Mouse (Mus musculus) naive thymus-derived CD4-positive, alpha-beta T cell, adult 2 months (primary cell): Measurements from ENCODE around the gene Cbx1.
"Not testable (repeated sequence)": the region's sequence is repeated elsewhere in the genome, so short reads cannot be mapped to it uniquely, and the experiment has no call there.

Experiments used
- DNase-seq: peaks from one replicate; pipeline ENCODE4 v3.0.0-alpha.2; 2011; ENCODE audit warnings: low read depth

Gene Cbx1

GRCm38 (mm10) chr11:96775665-96776064, 13.3 kb upstream of the Cbx1 start:
- no peak for DNase-seq

- no peak for DNase-seq
These were observed 12.9 kb upstream of the Cbx1 start for GRCm38 (mm10) chr11:96776068-96776467.

DNA sequence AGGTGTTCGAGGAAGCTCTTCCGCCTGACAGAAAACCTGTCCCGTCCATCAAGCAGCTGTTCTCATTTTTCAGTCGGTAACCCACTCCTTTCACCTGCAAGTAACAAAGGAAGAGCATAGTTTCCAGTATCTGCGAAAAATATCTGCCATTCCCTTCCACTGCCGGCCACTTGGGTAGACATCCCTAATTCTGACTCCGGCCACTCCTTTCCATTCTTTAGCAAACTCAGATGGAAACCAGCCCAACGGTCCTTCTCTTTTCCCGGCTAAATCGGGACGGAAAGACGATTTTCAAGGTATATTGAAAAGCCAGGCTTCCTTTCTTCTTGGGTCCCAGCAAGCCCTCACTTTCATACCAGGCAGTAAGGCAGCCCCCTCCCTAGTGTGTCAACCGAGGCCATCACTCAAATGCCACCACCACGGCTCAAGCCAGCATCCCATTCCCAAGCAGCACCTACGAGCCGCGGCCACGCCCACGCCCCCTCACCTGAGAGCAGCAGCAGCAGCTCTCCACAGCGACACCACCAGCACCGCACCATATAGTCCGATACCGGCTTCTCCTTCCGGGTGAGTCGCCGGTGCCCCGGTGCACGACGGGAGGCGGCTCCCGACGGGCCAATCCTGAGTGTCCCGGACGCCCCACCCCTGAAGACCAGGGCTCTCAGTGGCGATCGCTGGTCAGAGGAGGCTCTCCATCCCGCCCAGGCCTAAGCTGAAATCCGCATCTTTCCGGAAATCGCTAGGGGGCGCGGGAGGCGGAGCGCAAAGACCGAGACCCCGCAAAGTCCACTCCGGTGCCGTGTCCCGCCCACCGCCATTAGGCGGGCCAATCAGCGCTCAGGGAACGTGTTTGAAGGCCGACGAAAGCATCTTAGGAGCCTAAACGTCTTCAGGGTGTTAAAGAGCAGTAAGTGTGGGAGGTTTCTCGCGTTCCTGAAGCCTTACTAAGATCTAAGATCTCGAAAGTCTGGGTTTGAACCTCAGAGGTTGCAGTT, 11.7 kb upstream of the Cbx1 start, which contains the start of gene Snx11:
TSS of gene Snx11 (minus strand) at position 592 of the 995 bp plus-strand sequence.
- DNase-seq = peak; percentile 96

DNA sequence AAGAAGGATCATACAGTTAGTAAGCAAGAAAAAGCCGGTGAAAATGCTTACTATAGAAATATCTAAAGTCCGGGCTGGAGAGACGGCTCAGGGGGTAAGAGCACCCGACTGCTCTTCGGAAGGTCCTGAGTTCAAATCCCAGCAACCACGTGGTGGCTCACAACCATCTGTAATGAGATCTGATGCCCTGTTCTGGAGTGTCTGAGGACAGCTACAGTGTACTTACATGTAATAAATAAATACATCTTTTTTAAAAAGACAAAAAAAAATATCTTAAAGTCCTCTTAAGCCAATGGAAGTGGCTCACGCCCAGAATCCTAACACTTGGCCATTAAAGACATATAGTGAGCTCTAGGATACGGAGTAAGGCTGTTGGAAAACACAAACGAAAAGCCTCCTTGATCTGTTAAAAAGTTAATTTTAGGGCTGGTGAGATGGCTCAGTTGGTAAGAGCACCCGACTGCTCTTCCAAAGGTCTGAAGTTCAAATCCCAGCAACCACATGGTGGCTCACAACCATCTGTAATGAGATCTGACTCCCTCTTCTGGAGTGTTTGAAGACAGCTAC, 10.8 kb upstream of the Cbx1 start:
- not testable (repeated sequence) for DNase-seq

GRCm38 (mm10) chr11:96780306-96780705, 8.6 kb upstream of the Cbx1 start:
- DNase-seq = no peak

GRCm38 (mm10) chr11:96781425-96781824, 7.5 kb upstream of the Cbx1 start:
- DNase-seq = peak; percentile 48

GRCm38 (mm10) chr11:96784847-96785246, 4.1 kb upstream of the Cbx1 start:
- DNase-seq = peak; percentile 80

DNA sequence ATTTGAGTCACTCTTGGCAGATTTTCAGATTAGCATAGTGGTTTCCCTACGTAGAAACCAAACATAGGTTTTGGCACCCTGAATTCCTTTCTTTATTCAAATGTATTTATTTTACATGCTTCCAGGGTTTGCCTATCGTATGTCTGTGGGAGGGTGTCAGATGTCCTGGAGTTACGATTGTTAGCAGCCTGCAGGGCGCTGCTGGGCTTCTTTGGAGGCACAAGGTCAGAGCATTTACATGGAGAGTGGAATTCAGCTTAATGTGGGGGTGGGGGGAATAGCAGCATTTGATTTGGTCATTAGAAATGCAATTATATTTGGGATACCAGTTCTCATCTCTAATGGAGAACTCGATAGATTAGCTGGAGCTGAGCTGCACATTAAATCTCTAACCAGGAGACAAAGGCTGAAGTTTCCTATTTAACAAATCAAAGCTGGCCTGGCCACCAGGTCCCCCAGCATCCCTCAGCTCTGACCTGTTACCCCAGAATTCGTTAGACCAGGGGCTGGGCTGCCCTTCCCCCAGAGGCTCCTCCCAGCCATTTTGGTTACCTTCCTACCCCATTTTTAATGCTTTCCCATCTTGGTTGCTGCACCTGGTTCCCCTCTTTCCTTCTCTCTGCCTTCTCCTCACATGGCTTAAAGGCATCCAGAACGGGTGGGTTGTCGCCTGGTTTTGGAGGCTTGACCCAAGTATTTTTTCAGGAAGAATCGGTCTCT, 2.0 kb upstream of the Cbx1 start:
- no peak for DNase-seq

- DNase-seq = no peak
These were observed 1.1 kb downstream of the Cbx1 start for GRCm38 (mm10) chr11:96789990-96790389.

DNA sequence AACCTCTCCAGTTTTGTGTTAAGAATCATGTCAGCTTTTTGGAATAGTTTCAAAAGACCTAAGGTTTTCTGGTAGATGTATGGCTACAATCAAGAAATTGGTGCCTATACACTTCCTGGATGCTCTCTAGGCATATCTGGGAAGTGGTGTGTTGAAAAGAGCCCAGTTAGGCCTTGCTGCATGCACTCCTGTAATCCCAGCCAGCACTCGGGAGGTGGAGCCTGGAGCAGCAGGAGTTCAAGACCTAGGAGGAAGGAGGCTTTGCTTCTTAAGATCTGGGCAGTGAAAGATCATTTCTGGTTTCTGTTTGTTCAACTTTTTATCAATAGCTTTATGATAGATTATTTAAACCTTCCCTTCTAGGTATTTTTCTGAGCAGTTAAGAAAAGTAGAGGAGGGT, 1.8 kb downstream of the Cbx1 start:
- no peak for DNase-seq

- DNase-seq = no peak
These were observed 6.6 kb downstream of the Cbx1 start for GRCm38 (mm10) chr11:96795491-96795890.

DNA sequence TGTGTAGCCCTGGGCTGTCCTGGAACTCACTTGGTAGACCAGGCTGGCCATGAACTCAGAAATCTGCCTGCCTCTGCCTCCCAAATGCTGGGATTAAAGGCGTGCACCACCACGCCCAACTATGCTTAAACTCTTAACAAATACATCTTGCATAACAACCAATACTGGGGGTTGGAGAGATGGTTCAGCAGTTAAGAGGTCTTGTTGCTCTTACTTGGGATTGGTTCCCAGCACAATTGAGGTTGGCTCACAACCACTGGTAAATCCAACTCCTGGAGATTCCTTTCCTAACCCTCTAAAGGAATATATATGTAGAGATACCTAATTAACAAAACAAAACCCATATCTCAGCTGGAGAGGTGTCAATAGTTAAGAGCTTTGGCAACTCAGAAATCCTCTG, 7.2 kb downstream of the Cbx1 start:
- no peak for DNase-seq

GRCm38 (mm10) chr11:96796586-96796985, 7.7 kb downstream of the Cbx1 start:
- peak; percentile 51 for DNase-seq

DNA sequence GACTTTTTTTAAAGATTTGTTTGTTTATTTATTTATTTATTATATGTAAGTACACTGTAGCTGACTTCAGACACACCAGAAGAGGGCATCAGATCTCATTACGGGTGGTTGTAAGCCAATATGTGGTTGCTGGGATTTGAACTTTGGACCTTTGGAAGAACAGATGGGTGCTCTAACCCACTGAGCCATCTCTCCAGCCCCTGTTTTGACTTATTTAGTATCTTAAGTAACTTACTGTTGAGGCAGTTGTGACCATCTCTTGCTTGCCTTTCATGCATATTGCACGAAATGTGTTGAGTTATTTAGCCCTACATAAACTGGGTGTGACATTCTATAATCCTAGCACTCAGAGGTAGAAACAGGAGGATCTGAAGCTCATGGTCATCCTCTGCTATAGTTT, 10.6 kb downstream of the Cbx1 start:
- no peak for DNase-seq

DNA sequence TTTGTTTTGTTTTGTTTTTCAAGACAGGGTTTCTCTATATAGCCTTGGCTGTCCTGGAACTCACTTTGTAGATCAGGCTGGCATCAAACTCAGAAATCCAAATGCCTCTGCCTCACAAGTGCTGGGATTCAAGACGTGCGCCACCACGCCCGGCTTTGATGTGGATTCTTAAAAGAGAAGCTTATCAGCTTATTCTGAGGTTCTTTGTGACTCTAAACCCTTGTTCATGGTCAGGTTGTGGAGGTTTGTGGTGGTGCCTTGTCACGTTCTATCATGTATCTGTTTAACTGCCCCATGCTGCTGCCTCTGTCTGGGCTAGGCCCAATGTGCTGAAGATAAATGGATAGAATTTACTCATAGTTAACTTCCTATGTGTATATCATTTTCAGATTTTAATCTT, 16.7 kb downstream of the Cbx1 start:
- peak; percentile 39 for DNase-seq

GRCm38 (mm10) chr11:96808066-96808465, 19.1 kb downstream of the Cbx1 start:
- no peak for DNase-seq

DNA sequence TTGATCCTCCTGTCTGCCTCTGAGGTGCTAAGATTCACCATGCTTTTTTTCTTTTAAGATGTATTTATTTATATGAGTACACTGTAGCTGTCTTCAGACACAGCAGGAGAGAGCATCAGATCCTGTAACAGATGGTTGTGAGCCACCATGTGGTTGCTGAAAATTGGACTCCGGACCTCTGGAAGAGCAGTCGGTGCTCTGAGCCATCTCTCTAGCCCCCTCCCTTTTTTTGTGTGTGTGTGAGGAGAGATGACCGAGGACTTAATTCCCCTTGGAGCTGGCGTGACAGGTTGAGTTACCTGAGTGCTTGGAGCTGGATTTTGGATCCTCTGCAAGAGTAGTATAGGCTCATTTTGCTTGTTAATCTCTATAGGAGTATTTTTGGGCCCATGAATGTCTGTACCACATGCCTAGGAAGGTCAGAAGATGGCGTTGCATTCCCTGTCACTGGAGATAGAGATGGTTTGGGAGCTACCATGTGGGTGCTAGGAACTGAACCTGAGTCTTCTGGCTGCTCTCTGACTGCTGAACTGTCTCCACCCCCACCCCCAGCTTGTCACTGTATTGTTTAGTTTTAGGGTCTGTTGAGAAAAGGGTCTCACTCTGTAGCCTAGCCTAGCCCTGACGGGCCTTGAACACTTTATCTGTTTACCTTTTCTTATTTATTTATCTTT, 20.8 kb downstream of the Cbx1 start:
- DNase-seq = no peak

- DNase-seq = not testable (repeated sequence)
These were observed 22.3 kb downstream of the Cbx1 start for GRCm38 (mm10) chr11:96811188-96811587.

- no peak for DNase-seq
These were observed 24.5 kb downstream of the Cbx1 start for GRCm38 (mm10) chr11:96813455-96813854.

DNA sequence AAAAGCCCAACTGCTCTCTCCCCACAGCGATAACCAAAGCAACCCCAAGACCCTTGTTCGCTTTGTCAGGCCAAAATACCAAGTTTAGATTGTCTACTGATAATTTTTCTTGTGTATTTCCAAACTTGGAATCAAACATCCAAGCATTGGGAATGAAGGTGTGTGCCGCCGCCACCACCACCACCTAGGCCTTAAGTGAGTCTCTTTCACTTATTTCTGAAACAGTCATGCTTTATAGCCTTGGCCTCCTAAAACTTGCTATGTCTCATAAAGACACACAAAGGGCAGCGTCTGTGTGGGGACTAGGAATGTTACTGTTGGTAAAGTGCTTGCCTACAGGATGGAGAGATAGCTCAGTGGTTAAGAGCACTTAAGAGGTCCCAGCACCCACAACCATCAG, 25.0 kb downstream of the Cbx1 start:
- no peak for DNase-seq

- DNase-seq = no peak
These were observed 25.5 kb downstream of the Cbx1 start for GRCm38 (mm10) chr11:96814443-96814842.

DNA sequence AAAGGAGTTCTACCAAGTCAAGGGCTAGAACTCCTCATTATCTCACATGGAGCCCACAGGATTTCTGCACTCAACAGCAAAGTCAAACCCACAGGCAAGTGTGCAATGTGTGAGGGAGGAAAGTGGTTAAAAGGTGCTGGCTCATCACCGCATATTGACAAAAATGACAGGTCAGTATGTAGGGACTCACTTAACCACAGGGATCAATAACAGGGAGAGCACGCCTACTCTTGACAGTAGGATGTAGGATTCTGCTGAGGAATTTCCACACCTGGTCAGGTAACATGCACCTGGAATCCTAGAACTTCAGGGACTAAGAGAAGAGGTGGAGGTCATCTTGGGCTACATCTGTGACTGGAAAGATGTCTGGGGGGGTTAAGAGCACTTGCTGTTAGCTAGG, 27.0 kb downstream of the Cbx1 start:
- no peak for DNase-seq
